Mouse (Mus musculus) G1E (cell line): ENCODE data around the gene Btbd8. TPM values are rescaled to one million over a fixed set of nuclear protein-coding genes. Genes with fewer than 3 reads are reported as not detected.
A peak's percentile ranks its signal among the peaks of the same experiment; 100 is the strongest.

ENCODE experiments used
- ATAC-seq: 2 replicates; pipeline ENCODE4 v1.8.0; 2016; ENCODE audit warnings: mild to moderate bottlenecking; ENCODE audit not compliant: insufficient number of reproducible peaks, poor library complexity, low FRiP score, severe bottlenecking; ENCODE audit errors: extremely low read depth
- DNase-seq: peaks from one replicate; pipeline ENCODE4 v3.0.0; 2012; ENCODE audit warnings: low spot score
- H3K27me3 ChIP-seq: 2 replicates; pipeline ENCODE4 v1.6.1; 2012; ENCODE audit warnings: mild to moderate bottlenecking, low read length, inconsistent platforms; ENCODE audit not compliant: insufficient read depth
- H3K36me3 ChIP-seq: replicated peaks from 2 replicates; pipeline ENCODE3; 2012; ENCODE audit warnings: mild to moderate bottlenecking, inconsistent platforms
- H3K4me1 ChIP-seq: 2 replicates; pipeline ENCODE4 v1.6.1; 2012; ENCODE audit warnings: low read depth, low read length, inconsistent platforms, mixed read lengths; ENCODE audit not compliant: insufficient read depth
- H3K4me3 ChIP-seq: 2 replicates; pipeline ENCODE4 v1.5.1; 2012; ENCODE audit warnings: low read depth, mild to moderate bottlenecking, inconsistent platforms, low read length, moderate library complexity, mixed read lengths
- H3K9me3 ChIP-seq: replicated peaks from 2 replicates; pipeline ENCODE4 v1.6.1; 2012; ENCODE audit warnings: inconsistent platforms
- CTCF ChIP-seq: IDR thresholded peaks from 2 replicates; pipeline ENCODE4 v1.5.1; 2012; ENCODE audit warnings: low read depth, low read length, inconsistent platforms, mixed read lengths
- GATA1 ChIP-seq: IDR thresholded peaks from 2 replicates; pipeline ENCODE4 v1.6.1; 2012; ENCODE audit warnings: borderline replicate concordance, low read length, inconsistent platforms, mixed read lengths
- GATA2 ChIP-seq: IDR thresholded peaks from 2 replicates; pipeline ENCODE4 v1.6.1; 2012; ENCODE audit warnings: low read depth, low read length, inconsistent platforms, borderline replicate concordance
- POLR2AphosphoS5 ChIP-seq: IDR thresholded peaks from 2 replicates; pipeline ENCODE4 v1.6.1; 2012; ENCODE audit warnings: low read depth, low read length, inconsistent platforms; ENCODE audit not compliant: insufficient replicate concordance
- TAL1 ChIP-seq: conservative IDR thresholded peaks from 2 replicates; pipeline ENCODE4 v1.6.1; 2012; ENCODE audit warnings: low read depth, low read length, inconsistent platforms, mixed read lengths
- polyA plus RNA-seq: library from polyadenylated mRNA; stranded (reverse); fragments of >175 nt; gene quantifications from 2 replicates; pipeline ENCODE4 v1.2.3, GENCODE M21; 2012
- total RNA-seq, 2 experiments: library from RNA; stranded (forward) in 1 of 2; stranded (reverse) in 1 of 2; fragments of 200-1000 nt in 1 of 2; fragments of >200 nt in 1 of 2; fragmentation: Nextera tagmentation in 1 of 2; gene quantifications; 2 replicates each; pipeline ENCODE4 v1.2.3; 2014 to 2017

Btbd8 gene
- total and polyA plus RNA-seq, 3 experiments = 1.2 to 17.3 (median 5.6) TPM

DNA sequence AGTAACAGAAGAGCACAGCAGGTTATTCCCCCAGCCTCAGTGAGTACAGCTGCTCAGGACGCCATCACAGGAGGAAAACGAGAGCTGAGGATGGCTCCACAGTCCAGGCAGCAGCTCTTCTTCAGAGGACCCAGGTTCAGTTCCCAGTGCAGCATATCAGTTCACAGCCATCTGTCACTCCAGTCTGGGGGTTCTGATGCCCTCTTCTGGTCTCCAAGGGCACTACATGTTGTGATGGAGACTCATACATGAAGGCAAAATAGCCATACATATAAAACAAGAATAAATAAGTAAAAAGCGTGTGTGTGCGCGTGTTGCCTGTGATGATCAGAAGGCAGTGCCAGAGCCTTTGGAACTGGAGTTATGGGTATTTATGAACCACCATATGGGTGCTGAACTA lies 57.0 kb downstream of the Btbd8 start:
- TF ChIP-seq GATA2 (no peak), CTCF (0 out of 2 replicates have a peak, but pooled peaks have one; percentile 4)
- Histone ChIP-seq H3K4me1 (peaks cover 3% of the 10 kb centered on the region; the same call in 1 of the 2 replicates), H3K9me3 (peaks cover 2% of the 10 kb centered on the region; the same call in 1 of the 2 replicates), H3K4me3 (no peak overlapping the region), H3K27me3 (no peaks in the 10 kb centered on the region), H3K36me3 (peaks cover 20% of the 10 kb centered on the region)
- ATAC-seq (no peak), DNase-seq (no peak)

DNA sequence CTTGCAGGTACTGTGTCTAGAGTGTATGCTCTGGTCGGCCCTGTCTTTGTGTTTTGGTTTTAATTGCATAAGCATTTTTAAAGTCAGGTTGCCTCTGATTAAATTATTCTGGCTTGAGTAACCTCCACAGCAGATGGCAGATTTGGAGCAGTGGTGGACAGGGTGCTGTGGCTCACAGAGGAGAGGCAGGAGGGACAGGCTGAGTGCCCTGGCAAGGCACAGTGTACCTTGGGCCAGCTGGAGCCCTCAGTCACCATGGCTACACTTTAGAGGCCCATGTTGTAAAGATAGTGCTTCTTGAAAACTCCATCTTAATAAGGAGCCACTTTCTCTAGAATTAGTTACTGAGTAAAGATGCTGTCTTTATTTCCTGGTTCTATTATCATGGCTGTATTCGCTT lies 58.2 kb downstream of the Btbd8 start:
- H3K4me1 ChIP-seq = peaks cover 3% of the 10 kb centered on the region; the same call in 1 of the 2 replicates
- H3K9me3 ChIP-seq = peaks cover 2% of the 10 kb centered on the region; the same call in 1 of the 2 replicates
- TF ChIP-seq GATA1 (no peak), GATA2 (no peak), CTCF (no peak), TAL1 (no peak), POLR2AphosphoS5 (no peak)
- ATAC-seq (no peak), DNase-seq (no peak)
- H3K27me3 ChIP-seq = no peaks in the 10 kb centered on the region
- H3K4me3 ChIP-seq = no peak overlapping the region
- H3K36me3 ChIP-seq = peaks cover 20% of the 10 kb centered on the region

- H3K4me1 ChIP-seq = peaks cover 3% of the 10 kb centered on the region; the same call in 1 of the 2 replicates
- ATAC-seq = no peak
- no peak for DNase-seq
- H3K9me3 ChIP-seq = peaks cover 2% of the 10 kb centered on the region; the same call in 1 of the 2 replicates
- TF ChIP-seq POLR2AphosphoS5 (no peak), GATA1 (no peak), TAL1 (no peak), GATA2 (no peak), CTCF (no peak)
- peaks cover 10% of the 10 kb centered on the region for H3K36me3 ChIP-seq
- no peak overlapping the region for H3K4me3 ChIP-seq
- no peaks in the 10 kb centered on the region for H3K27me3 ChIP-seq
Observed at GRCm38 (mm10) chr5:107497519-107498501, 60.0 kb downstream of the Btbd8 start.

- Histone ChIP-seq H3K36me3 (peaks cover 12% of the 10 kb centered on the region), H3K9me3 (peaks cover 2% of the 10 kb centered on the region; the same call in 1 of the 2 replicates), H3K4me3 (no peak overlapping the region), H3K27me3 (no peaks in the 10 kb centered on the region), H3K4me1 (no peaks in the 10 kb centered on the region)
- ATAC-seq = no peak
- DNase-seq = no peak
- no peak for TF ChIP-seq GATA2
- TF ChIP-seq POLR2AphosphoS5 = no peak
- TF ChIP-seq GATA1 = no peak
- no peak for TF ChIP-seq TAL1
- no peak for TF ChIP-seq CTCF
Observed at GRCm38 (mm10) chr5:107498806-107499310, 61.1 kb downstream of the Btbd8 start.

GRCm38 (mm10) chr5:107499891-107500535 lies 62.2 kb downstream of the Btbd8 start:
- DNase-seq (no peak), ATAC-seq (no peak)
- H3K4me3 ChIP-seq = no peak overlapping the region
- no peak for TF ChIP-seq GATA2
- H3K4me1 ChIP-seq = no peaks in the 10 kb centered on the region
- H3K27me3 ChIP-seq = no peaks in the 10 kb centered on the region
- H3K36me3 ChIP-seq = peaks cover 14% of the 10 kb centered on the region
- H3K9me3 ChIP-seq = no peaks in the 10 kb centered on the region

- H3K4me1 ChIP-seq = no peaks in the 10 kb centered on the region
- no peak for ATAC-seq
- TF ChIP-seq CTCF = no peak
- TF ChIP-seq GATA1 = no peak
- no peak for TF ChIP-seq POLR2AphosphoS5
- TF ChIP-seq GATA2 = no peak
- TF ChIP-seq TAL1 = no peak
Observed at GRCm38 (mm10) chr5:107500741-107501140, 62.9 kb downstream of the Btbd8 start.

More at GRCm38 (mm10) chr5:107500741-107501140, 62.9 kb downstream of the Btbd8 start:
- no peak for DNase-seq
- H3K9me3 ChIP-seq = no peaks in the 10 kb centered on the region
- no peak overlapping the region for H3K4me3 ChIP-seq
- no peaks in the 10 kb centered on the region for H3K27me3 ChIP-seq
- peaks cover 17% of the 10 kb centered on the region for H3K36me3 ChIP-seq
